Mouse (Mus musculus): ENCODE data around the gene Tm7sf3. TPM values are rescaled to one million over a fixed set of nuclear protein-coding genes. Genes with fewer than 3 reads are reported as not detected.

Tm7sf3 gene
- polyA plus RNA-seq, 1 experiment from 2014 or later: 27.1 TPM

DNA sequence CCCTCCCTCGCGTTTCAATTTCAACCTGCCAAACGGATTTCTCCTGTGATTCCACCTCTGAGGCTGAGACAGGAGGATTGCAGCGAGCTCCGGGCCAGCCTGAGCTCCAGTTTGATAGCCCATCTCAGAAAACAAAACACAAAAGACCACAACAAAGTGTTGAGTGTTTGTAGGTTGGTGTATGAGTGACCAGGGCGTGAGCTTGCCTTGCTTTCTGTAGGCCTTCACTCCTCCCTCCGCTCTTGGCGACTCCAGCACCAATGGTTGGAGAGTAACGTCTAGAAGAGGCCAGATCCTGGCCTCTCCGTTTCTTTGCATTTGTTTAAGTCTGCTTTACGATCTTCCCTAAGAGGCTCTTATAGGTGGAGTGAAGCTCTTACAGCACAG lies 553 bp upstream of the Tm7sf3 start:
- no peak for DNase-seq (ENCODE audit: low spot score)

DNA sequence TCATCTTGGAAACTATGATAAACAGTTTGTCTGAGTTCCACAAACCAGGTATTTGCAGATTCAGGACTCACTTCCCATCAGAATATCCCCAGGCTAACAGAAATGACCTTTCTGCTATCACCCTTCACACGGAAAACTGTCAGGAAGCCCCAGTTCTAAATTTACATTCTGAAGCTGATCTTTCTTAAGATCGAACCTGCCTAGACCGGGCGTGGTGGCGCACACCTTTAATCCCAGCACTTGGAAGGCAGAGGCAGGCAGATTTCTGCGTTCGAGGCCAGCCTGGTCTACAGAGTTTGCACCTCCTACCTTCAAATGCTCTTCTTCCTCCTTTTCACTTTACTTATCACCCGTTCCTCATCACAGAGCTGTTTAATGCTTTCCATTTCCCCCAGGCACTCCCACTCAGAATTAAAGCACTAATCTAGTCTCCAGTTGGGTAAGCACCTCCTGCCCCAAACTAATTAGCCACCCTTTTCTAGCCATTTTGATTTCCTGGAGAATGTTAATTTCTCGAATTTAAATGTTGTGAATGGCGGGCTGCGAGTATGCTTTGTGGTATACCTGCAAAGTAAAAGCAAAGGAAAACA lies 908 bp downstream of the Tm7sf3 start:
- 73% methylated on average over 11 of the region's 11 CpGs for WGBS
- no peaks in the 10 kb centered on the region for H3K36me3 ChIP-seq
- H3K4me1 ChIP-seq: peaks cover 18% of the 10 kb centered on the region
- H3K9me3 ChIP-seq (replicated peaks): no peaks in the 10 kb centered on the region
- peak overlapping the region; percentile 91 for H3K4me3 ChIP-seq
- peaks cover 7% of the 10 kb centered on the region; the same call in 1 of the 2 replicates for H3K27me3 ChIP-seq (ENCODE audit: low read depth, poor library complexity, severe bottlenecking)
- H3K27ac ChIP-seq (replicated peaks): peak overlapping the region; percentile 96
- no peak for DNase-seq (ENCODE audit: low spot score)

More for the DNA sequence above, 553 bp upstream of the Tm7sf3 start:
- H3K36me3 ChIP-seq: 0 out of 2 replicates have a peak, but pooled peaks cover 4% of the 10 kb centered on the region
- H3K27me3 ChIP-seq (ENCODE audit: low read depth, poor library complexity, severe bottlenecking): peaks cover 7% of the 10 kb centered on the region; the same call in 1 of the 2 replicates
- H3K4me3 ChIP-seq: peak overlapping the region; percentile 91
- peaks cover 18% of the 10 kb centered on the region for H3K4me1 ChIP-seq
- H3K9me3 ChIP-seq (replicated peaks): no peaks in the 10 kb centered on the region
- WGBS: 59% methylated on average over 11 of the region's 11 CpGs
- peak overlapping the region; percentile 96 for H3K27ac ChIP-seq (replicated peaks)

DNA sequence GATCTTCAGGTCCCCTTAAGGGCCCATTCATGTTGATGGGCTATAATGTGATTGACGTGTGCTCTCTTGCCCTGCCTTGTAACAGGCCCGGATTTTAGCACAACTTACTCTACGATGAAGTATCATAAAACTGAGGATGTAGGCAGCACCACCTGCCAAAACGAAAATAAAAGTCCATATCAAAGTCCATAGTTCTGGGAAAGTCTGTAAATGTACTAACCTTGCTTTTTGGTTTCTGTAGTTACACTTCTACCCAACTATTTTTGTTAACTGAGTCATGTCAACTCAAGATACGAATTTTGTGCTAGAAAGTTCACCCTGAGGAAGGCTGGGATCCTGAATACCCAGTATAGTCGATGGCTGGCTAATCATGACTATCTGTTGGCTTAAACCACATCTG lies 1.6 kb downstream of the Tm7sf3 start:
- no peak for DNase-seq (ENCODE audit: low spot score)
- H3K27ac ChIP-seq (replicated peaks): no peak overlapping the region
- no peaks in the 10 kb centered on the region for H3K9me3 ChIP-seq (replicated peaks)
- WGBS: 90% methylated on average over 6 of the region's 6 CpGs
- H3K27me3 ChIP-seq (ENCODE audit: low read depth, poor library complexity, severe bottlenecking): peaks cover 7% of the 10 kb centered on the region; the same call in 1 of the 2 replicates
- H3K36me3 ChIP-seq: no peaks in the 10 kb centered on the region
- H3K4me3 ChIP-seq: no peak overlapping the region
- H3K4me1 ChIP-seq: peaks cover 18% of the 10 kb centered on the region

DNA sequence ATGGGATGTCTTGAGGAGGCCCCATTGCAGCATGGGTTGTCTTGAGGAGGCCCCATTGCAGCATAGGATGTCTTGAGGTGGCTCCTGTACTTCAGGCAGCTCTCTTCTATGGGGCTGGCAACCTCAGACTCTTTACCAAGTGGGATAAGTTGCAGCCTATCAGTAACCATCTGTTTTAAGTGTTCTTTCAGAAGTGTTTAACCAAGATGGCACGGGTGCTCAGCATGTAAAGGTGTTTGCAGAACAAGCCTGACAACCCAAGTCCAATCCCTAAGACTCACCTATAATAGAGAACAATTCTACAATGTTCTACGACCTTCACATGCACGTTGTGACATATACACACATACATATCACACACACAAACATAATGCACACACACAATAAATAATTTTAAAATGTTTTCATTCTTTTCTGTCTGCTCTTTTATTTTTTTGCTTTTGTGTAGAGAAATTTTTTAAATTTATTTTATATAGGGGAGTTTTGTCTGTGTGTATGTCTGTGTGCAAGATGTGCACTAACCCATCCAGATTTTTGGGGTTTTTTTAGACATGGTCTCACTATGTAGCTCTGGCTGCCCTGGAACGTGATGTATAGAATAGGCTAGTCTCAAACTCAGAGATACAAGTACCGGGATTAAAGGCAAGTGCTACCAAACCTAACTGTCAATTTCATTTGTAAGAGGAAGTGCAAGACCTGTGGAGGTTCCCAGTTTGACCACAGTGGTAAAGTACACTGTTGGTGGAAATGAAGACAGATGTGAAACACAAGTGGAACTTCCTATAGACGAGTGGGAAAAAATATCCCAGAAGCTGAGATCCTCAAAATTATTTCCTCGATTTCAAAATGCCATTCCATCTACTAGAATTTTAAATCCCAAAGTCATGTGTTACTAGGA lies 2.3 kb downstream of the Tm7sf3 start:
- Histone ChIP-seq H3K36me3 (no peaks in the 10 kb centered on the region), H3K4me1 (peaks cover 18% of the 10 kb centered on the region), H3K9me3 (replicated peaks) (no peaks in the 10 kb centered on the region), H3K27ac (replicated peaks) (no peak overlapping the region), H3K27me3 (ENCODE audit: low read depth, poor library complexity, severe bottlenecking) (peaks cover 7% of the 10 kb centered on the region; the same call in 1 of the 2 replicates), H3K4me3 (no peak overlapping the region)
- no peak for DNase-seq (ENCODE audit: low spot score)
- WGBS: 90% methylated on average over 7 of the region's 7 CpGs

DNA sequence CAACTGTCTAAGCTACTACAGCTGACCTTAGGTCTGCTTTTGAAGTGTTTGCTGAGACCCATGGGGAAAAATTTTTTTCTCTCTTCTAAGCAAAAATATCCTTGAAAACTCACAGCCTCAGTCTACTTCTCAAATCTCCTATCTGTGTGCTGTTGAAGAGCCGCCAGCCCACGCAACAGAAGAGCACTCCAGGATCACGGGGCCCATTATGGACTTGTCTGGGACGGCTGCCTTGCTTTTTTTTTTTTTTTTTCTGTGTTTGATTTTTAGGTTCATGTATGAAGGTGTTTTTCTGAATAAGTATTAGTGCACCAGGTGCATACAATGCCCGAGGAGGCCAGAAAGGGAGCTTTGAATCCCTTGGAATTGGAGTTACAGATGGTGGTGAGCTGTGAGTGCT lies 6.1 kb downstream of the Tm7sf3 start:
- no peak for DNase-seq (ENCODE audit: low spot score)
- peaks cover 4% of the 10 kb centered on the region; the same call in 1 of the 2 replicates for H3K27me3 ChIP-seq (ENCODE audit: low read depth, poor library complexity, severe bottlenecking)
- no peak overlapping the region for H3K27ac ChIP-seq (replicated peaks)
- H3K4me3 ChIP-seq: no peak overlapping the region
- H3K4me1 ChIP-seq: peaks cover 21% of the 10 kb centered on the region
- no peaks in the 10 kb centered on the region for H3K36me3 ChIP-seq
- 94% methylated on average over 5 of the region's 5 CpGs for WGBS
- no peaks in the 10 kb centered on the region for H3K9me3 ChIP-seq (replicated peaks)

DNA sequence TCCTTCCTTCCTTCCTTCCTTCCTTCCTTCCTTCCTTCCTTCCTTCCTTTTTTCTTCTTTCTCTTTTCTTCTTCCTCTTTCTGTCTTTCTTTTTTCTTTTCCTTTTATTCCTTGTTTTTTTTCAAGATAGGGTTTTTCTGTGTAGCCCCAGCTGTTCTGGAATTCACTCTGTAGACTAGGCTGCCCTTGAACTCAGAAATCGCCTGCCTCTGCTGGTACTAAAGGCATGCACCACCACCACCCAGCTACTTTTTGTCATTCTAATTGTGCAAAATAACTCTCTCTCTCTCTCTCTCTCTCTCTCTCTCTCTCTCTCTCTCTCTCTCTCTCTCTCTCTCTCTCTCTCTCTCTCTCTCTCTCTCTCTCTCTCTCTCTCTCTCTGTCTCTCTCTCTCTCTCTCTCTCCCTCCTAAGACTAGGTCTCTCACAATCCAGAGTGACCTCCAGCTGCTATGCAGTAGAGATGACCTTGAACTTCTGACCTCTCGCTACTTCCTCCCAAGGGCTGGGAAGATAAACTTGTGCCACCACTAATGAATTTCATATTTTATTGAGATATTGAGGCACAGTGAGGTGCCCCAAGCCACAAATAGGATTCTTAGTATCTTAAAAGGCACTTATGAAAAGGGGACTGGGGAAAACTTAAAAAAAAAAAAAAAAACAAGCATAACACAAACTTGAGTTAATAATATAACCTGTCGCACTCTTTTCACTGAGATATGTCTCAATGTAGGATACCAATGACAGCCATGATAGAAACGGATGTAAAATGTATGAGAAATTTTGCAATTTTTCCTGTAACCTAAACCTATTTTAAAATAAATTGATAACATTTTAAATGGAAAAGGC lies 7.6 kb downstream of the Tm7sf3 start:
- Histone ChIP-seq H3K4me3 (peak overlapping the region; percentile 70), H3K27me3 (ENCODE audit: low read depth, poor library complexity, severe bottlenecking) (no peaks in the 10 kb centered on the region), H3K9me3 (replicated peaks) (no peaks in the 10 kb centered on the region), H3K4me1 (peaks cover 21% of the 10 kb centered on the region), H3K36me3 (no peaks in the 10 kb centered on the region), H3K27ac (replicated peaks) (peak overlapping the region; percentile 88)
- no peak for DNase-seq (ENCODE audit: low spot score)
- WGBS: 64% methylated on average over 4 of the region's 4 CpGs

DNA sequence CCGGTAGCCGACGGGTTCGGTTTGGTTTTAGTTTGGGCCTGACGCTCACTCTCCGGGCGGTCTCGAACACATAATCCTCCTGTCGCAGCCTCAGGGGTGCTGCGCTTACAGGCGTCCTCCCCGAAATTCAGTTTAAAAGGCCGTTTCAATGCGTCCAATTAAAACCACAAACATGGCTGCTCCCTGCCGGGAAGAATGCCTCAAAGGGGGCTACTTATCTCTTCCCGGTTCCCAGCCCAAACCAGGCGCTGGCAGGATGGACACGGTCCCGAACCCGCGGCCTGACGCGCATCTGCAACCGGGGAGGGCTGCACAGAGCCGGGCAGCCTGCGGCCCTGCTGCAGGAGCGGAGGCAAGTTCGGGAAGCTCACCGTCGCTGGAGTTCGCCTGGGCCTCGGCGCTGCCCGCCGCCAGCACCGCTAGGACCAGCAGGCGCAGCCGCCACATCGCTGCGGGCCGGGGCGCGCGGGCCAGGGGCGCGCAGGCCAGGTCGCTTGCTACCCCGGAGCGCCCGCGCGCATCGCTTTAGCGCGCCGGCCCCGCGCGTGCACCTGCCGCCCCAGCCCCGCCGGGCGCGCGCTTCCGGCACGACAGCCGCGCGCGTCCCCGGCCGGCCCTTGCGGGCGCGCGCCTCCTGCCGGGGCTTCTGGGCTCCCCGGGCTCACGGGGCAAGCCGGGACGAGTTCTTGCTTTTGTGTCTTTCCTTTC lies 8.5 kb downstream of the Tm7sf3 start:
- Histone ChIP-seq H3K36me3 (no peaks in the 10 kb centered on the region), H3K4me1 (peaks cover 21% of the 10 kb centered on the region), H3K27me3 (ENCODE audit: low read depth, poor library complexity, severe bottlenecking) (no peaks in the 10 kb centered on the region), H3K4me3 (peak overlapping the region; percentile 70), H3K9me3 (replicated peaks) (no peaks in the 10 kb centered on the region), H3K27ac (replicated peaks) (peak overlapping the region; percentile 88)
- under 1% methylated on average over 80 of the region's 82 CpGs for WGBS
- peak; percentile 82 for DNase-seq (ENCODE audit: low spot score)

DNA sequence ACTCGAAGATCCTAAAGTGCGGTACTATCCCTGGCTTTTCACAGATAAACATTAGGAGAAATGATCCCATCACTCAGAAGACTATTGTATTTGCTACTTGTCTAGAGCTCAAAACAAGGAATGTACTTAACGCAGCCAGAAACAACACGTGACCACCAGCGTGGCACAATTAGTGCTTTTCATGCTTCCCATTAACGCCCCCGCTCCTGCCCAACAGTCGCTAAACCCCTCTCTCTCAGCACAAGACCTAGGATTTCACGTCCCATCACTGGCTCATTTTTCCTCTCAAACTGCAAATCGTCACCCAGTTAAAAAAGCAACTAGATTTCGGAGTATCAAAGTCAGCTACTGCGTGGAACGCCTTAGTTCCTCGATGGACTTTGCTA lies 9.0 kb downstream of the Tm7sf3 start:
- H3K9me3 ChIP-seq (replicated peaks): no peaks in the 10 kb centered on the region
- 13% methylated on average over 14 of the region's 14 CpGs for WGBS
- no peaks in the 10 kb centered on the region for H3K27me3 ChIP-seq (ENCODE audit: low read depth, poor library complexity, severe bottlenecking)
- no peak for DNase-seq (ENCODE audit: low spot score)
- H3K4me1 ChIP-seq: peaks cover 21% of the 10 kb centered on the region
- no peaks in the 10 kb centered on the region for H3K36me3 ChIP-seq
- H3K4me3 ChIP-seq: peak overlapping the region; percentile 70
- H3K27ac ChIP-seq (replicated peaks): peak overlapping the region; percentile 88

DNA sequence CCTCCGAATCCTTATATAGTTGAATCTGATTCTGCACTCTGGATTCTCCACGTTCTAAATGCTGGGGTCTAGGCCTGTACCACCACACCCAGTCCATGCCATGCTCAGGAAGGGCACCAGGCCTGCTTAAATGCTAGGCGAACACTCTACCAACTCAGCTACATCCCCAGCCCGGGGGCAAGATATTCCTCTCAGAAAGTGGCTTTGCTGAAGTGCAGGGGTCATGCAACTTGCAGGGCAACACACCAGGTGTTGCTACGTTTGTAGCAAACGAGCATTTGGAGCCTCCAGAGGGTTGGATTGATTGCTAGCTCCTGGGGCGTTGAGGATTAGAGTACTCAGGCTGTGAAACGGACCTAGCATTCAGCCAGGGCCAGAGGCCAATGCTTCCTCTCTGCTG lies 9.5 kb downstream of the Tm7sf3 start:
- H3K27me3 ChIP-seq (ENCODE audit: low read depth, poor library complexity, severe bottlenecking): no peaks in the 10 kb centered on the region
- 47% methylated on average over 8 of the region's 8 CpGs for WGBS
- no peaks in the 10 kb centered on the region for H3K36me3 ChIP-seq
- peak overlapping the region; percentile 33; the same call in 1 of the 2 replicates for H3K27ac ChIP-seq (replicated peaks)
- no peaks in the 10 kb centered on the region for H3K9me3 ChIP-seq (replicated peaks)
- DNase-seq (ENCODE audit: low spot score): no peak
- peak overlapping the region; percentile 70 for H3K4me3 ChIP-seq
- peaks cover 25% of the 10 kb centered on the region for H3K4me1 ChIP-seq

DNA sequence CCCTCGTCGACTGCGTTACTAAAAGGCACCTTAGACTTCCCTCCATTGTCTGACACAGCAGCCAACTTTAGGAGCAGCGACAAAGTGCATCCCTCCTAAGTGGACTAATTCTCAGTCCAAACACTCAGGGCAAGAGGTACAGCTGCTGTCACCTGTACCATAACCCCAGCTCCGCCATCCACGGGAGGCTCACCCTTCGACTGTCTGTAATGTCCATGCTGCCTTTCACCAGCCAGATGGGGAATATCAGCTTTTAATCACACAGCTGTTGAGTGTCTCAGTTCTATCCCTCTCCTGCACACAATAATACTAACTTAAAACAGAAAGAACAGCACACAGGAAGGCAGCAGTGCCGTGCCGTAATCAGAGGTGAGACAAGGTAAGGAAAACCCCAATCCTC lies 10.2 kb downstream of the Tm7sf3 start:
- WGBS: 88% methylated on average over 9 of the region's 9 CpGs
- peaks cover 27% of the 10 kb centered on the region for H3K4me1 ChIP-seq
- H3K9me3 ChIP-seq (replicated peaks): no peaks in the 10 kb centered on the region
- no peaks in the 10 kb centered on the region for H3K36me3 ChIP-seq
- H3K27ac ChIP-seq (replicated peaks): no peak overlapping the region
- H3K4me3 ChIP-seq: no peak overlapping the region
- no peak for DNase-seq (ENCODE audit: low spot score)
- H3K27me3 ChIP-seq (ENCODE audit: low read depth, poor library complexity, severe bottlenecking): no peaks in the 10 kb centered on the region

DNA sequence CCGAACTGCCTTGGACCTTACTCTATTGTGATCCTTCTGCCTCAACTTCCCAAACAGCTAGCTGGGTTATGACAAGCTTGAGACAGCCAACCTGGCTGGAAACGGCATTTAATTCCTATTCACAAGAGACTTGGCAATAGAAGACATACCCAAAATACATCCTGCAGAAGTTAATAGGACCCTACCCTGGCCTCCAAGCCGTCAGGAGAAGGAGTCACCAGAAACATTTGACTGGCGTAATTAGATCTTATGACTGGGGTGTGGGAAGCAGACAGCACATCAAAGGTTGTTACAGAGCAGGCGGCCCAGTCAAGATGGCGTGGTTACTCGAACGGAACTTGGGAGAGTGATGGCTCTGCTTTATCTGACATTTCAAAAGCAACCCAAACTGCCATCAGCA lies 10.8 kb downstream of the Tm7sf3 start:
- WGBS: 82% methylated on average over 8 of the region's 8 CpGs
- no peaks in the 10 kb centered on the region for H3K9me3 ChIP-seq (replicated peaks)
- no peak overlapping the region for H3K4me3 ChIP-seq
- no peak for DNase-seq (ENCODE audit: low spot score)
- no peaks in the 10 kb centered on the region for H3K27me3 ChIP-seq (ENCODE audit: low read depth, poor library complexity, severe bottlenecking)
- peaks cover 27% of the 10 kb centered on the region for H3K4me1 ChIP-seq
- no peaks in the 10 kb centered on the region for H3K36me3 ChIP-seq
- H3K27ac ChIP-seq (replicated peaks): no peak overlapping the region

DNA sequence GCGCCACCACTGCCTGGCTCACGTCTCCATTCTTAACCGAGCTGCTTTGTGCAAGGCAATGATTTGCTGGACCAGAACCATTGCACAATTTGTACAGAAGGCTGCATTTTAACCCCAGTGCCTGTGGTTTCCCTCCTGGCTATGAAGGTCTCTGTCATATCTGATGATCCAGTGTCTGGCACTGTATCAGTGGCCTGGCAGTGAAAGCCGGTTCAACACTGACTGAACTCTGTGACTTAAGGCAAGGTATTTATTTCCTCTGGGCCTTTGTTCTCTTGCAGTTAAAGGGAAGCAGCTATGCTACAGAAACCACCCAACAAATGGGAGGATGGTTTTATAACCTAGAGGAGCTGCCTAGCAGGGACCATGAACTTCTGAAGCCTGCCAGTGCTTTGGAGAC lies 11.7 kb downstream of the Tm7sf3 start:
- WGBS: 90% methylated on average over 4 of the region's 4 CpGs
- no peak overlapping the region for H3K27ac ChIP-seq (replicated peaks)
- H3K36me3 ChIP-seq: no peaks in the 10 kb centered on the region
- no peaks in the 10 kb centered on the region for H3K9me3 ChIP-seq (replicated peaks)
- DNase-seq (ENCODE audit: low spot score): no peak
- H3K4me1 ChIP-seq: peaks cover 27% of the 10 kb centered on the region
- no peaks in the 10 kb centered on the region for H3K27me3 ChIP-seq (ENCODE audit: low read depth, poor library complexity, severe bottlenecking)
- H3K4me3 ChIP-seq: no peak overlapping the region
